Mouse (Mus musculus) stomach, adult 2 months (tissue): Measurements from ENCODE around the gene Lgals9. TPM values are rescaled to one million over a fixed set of nuclear protein-coding genes. Genes with fewer than 3 reads are reported as not detected.

Experiments
- polyA plus RNA-seq: library from polyadenylated mRNA; depleted of rRNA; stranded (reverse); fragments of >200 nt; gene quantifications from 2 replicates; pipeline ENCODE4 v1.2.3, GENCODE M21; 2012; rRNA removed

Lgals9 gene
- 239 and 266 TPM in 2 replicates for polyA plus RNA-seq

DNA sequence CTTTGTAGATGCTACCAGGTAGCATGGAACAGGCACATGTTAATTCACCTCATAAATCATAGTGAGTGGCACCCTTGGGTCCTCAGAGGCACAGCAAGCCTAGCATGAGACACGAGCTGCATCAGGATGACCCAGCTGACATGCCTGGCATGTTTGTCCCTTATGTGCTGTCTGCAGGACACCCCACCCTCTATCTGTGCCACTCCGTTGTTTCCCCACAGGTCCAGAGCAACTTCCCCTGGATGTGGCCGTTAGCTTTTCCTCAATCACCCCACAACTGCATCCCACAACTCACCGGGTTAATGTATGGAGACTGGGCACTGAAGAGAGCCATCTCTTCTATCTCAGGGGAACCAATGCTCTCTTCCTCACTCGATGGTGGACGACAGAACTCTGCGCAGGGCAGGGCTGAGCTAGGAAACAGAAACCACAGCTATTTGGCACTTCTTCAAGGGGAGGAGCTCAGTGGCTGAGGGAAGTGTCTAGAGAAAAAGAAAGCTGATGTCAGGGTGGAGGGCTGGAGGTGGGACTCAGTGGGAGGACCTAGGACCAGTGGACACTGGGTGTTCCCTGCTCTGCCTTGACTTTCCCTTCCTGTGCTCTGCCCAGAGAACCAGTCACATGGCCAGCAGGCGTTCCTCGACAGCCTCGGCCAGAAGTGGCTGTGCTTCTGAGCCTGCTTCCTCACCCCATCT, at the start of gene Lgals9:
Gene Lgals9, minus strand, starts transcription at position 464 of the 695 bp plus-strand sequence.

GRCm38 (mm10) chr11:78920411-78920939, 64.3 kb downstream of the Lgals9 start, which contains the start of gene Nos2:
Gene Nos2 (plus strand): TSS chr11:78920787.

Other genes with a start within 250 kb of the Lgals9 start
- 21.8 and 27.0 TPM in 2 replicates for gene Ccnq, start 233.2 kb downstream of the Lgals9 start, polyA plus RNA-seq
- 9.6 and 12.4 TPM in 2 replicates for gene Lyrm9, start 158.4 kb downstream of the Lgals9 start, polyA plus RNA-seq
- 0.31 and 0.35 TPM in 2 replicates for gene Nos2, start 64.2 kb downstream of the Lgals9 start, polyA plus RNA-seq
- 4.4 and 6.8 TPM in 2 replicates for gene Ksr1, start 161.5 kb upstream of the Lgals9 start, polyA plus RNA-seq